Comparison of ENCODE assay signal across 8 mouse cellular contexts in the genomic region with DNA sequence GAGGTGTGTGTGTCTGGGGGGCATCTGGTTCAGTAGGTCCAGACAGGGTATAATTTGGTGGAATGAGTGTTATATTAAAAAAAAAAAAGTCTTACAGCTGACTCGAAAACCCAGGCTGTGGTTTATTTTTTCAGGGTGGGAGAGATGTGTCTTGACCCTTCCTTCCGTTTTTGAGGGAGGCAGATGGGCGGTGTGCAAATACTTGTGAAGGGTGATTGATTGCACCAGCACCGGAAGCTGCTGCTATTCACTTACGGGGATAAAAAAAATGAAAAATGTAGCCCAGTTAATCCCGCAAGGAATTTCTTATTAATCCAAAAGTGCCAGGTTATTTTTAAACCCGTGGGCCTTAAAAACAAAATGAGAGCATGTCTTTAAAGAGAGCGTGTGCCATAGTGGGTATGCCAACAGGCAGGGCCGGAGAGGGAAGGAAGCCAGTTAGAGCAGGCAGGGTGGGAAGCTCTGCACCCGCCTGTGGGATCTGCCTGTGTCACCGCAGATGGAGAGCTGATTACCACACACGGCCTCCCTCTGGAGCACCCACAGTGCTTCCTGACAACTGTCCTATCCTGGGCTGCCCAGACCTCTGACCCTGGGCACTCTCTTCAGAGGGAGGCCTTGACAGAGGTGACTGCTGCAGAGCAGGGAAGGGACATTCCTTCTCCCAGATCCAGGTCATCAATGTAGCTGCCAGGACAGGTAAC. TPM values are rescaled to one million over a fixed set of nuclear protein-coding genes. Genes with fewer than 3 reads are reported as not detected.
DNase-seq lines count a peak whose midpoint lies in the region; ATAC-seq and TF ChIP-seq lines count a peak whose summit lies in the region.

No protein-coding gene starts in this region.

- TF ChIP-seq CTCF in intestine, postnatal 0 days (IDR thresholded peaks at IDR 0.05; ENCODE audit: low read depth): no peak
- no peak for TF ChIP-seq CTCF in bone marrow macrophage, adult 2 months (IDR thresholded peaks at IDR 0.05; ENCODE audit: low read depth, low read length)

- H3K27me3 ChIP-seq in intestine, embryonic 14.5 days (replicated peaks; ENCODE audit: control insufficient read depth, insufficient read depth, low read length): no peaks in the 10 kb centered on the region
- no peaks in the 10 kb centered on the region for H3K27me3 ChIP-seq in intestine, postnatal 0 days (replicated peaks; ENCODE audit: control insufficient read depth, insufficient read depth, low read length)
- H3K27me3 ChIP-seq in neural tube, embryonic 13.5 days: no peaks in the 10 kb centered on the region

- no peak overlapping the region for H3K27ac ChIP-seq in intestine, embryonic 14.5 days (ENCODE audit: low read depth)
- H3K27ac ChIP-seq in intestine, postnatal 0 days (ENCODE audit: low read depth, low read length): no peak overlapping the region
- peak overlapping the region; percentile 65 for H3K27ac ChIP-seq in bone marrow macrophage, adult 2 months (ENCODE audit: insufficient read depth, low read depth, low read length)
- H3K27ac ChIP-seq in neural tube, embryonic 13.5 days (replicated peaks): peak overlapping the region; percentile 49

- no peak for ATAC-seq in intestine, embryonic 14.5 days (replicated peaks; ENCODE audit: low FRiP score, low TSS enrichment, low read depth)
- ATAC-seq in intestine, postnatal 0 days: no peak
- peak; percentile 94 for ATAC-seq in common myeloid progenitor, adult 5-6 weeks (replicated peaks; ENCODE audit: low read depth, poor library complexity, severe bottlenecking)
- peak; percentile 29; the same call in 1 of the 2 replicates for ATAC-seq in neural tube, embryonic 13.5 days (ENCODE audit: low read depth)

- no peak for DNase-seq in intestine, embryonic 14.5 days (ENCODE audit: low spot score)
- DNase-seq in kidney, postnatal 14 days: peak; percentile 45
- no peak for DNase-seq in urinary bladder, postnatal 25 days (ENCODE audit: low spot score)
- no peak for DNase-seq in left cerebral cortex, adult 11 months (ENCODE audit: low spot score)

- H3K9ac ChIP-seq in intestine, embryonic 14.5 days (ENCODE audit: low read length): no peak overlapping the region
- no peak overlapping the region for H3K9ac ChIP-seq in intestine, postnatal 0 days (ENCODE audit: low read depth, low read length)
- no peak overlapping the region for H3K9ac ChIP-seq in neural tube, embryonic 13.5 days

- TF ChIP-seq POLR2A in bone marrow macrophage, adult 2 months (IDR thresholded peaks at IDR 0.05; ENCODE audit: borderline replicate concordance, low read depth, low read length): no peak

- 14% methylated on average over 12 of the region's 12 CpGs for WGBS in intestine, embryonic 14.5 days
- WGBS in intestine, postnatal 0 days: 21% methylated on average over 12 of the region's 12 CpGs
- 29% methylated on average over 12 of the region's 12 CpGs for WGBS in neural tube, embryonic 13.5 days

- H3K4me3 ChIP-seq in intestine, embryonic 14.5 days (ENCODE audit: low read depth, low read length): no peak overlapping the region
- no peak overlapping the region for H3K4me3 ChIP-seq in intestine, postnatal 0 days (ENCODE audit: low read depth, low read length)
- H3K4me3 ChIP-seq in bone marrow macrophage, adult 2 months (ENCODE audit: insufficient read depth, low read length): peak overlapping the region; percentile 50
- H3K4me3 ChIP-seq in neural tube, embryonic 13.5 days: no peak overlapping the region

- no peaks in the 10 kb centered on the region for H3K9me3 ChIP-seq in intestine, embryonic 14.5 days (ENCODE audit: control insufficient read depth, low read length)
- no peaks in the 10 kb centered on the region for H3K9me3 ChIP-seq in intestine, postnatal 0 days (ENCODE audit: control insufficient read depth)
- H3K9me3 ChIP-seq in neural tube, embryonic 13.5 days: no peaks in the 10 kb centered on the region

- H3K4me2 ChIP-seq in intestine, embryonic 14.5 days (ENCODE audit: low read length): peak overlapping the region; percentile 20
- no peak overlapping the region for H3K4me2 ChIP-seq in intestine, postnatal 0 days (replicated peaks; ENCODE audit: low read depth)
- H3K4me2 ChIP-seq in neural tube, embryonic 13.5 days: no peak overlapping the region; the same call in 1 of the 2 replicates

- no peaks in the 10 kb centered on the region for H3K36me3 ChIP-seq in intestine, embryonic 14.5 days (ENCODE audit: control insufficient read depth, insufficient read depth, low read length)
- no peaks in the 10 kb centered on the region for H3K36me3 ChIP-seq in intestine, postnatal 0 days (ENCODE audit: control insufficient read depth, insufficient read depth)
- H3K36me3 ChIP-seq in neural tube, embryonic 13.5 days: no peaks in the 10 kb centered on the region

- peaks cover 12% of the 10 kb centered on the region for H3K4me1 ChIP-seq in intestine, embryonic 14.5 days (replicated peaks; ENCODE audit: control insufficient read depth, insufficient read depth, low read length)
- no peaks in the 10 kb centered on the region for H3K4me1 ChIP-seq in intestine, postnatal 0 days (replicated peaks; ENCODE audit: control insufficient read depth, insufficient read depth, low read length)
- peaks cover 20% of the 10 kb centered on the region for H3K4me1 ChIP-seq in bone marrow macrophage, adult 2 months (ENCODE audit: control insufficient read depth, insufficient read depth, low read length)
- peaks cover 55% of the 10 kb centered on the region for H3K4me1 ChIP-seq in neural tube, embryonic 13.5 days (replicated peaks)

RNA-seq across cellular contexts. Expression of a gene that starts 11.3 kb away (rescaled TPM):
- 20.9 and 24.2 TPM in 2 replicates for polyA plus RNA-seq in intestine, embryonic 14.5 days (2014; fragmentation: Nextera tagmentation; extraction: Ambion mirVana)
- polyA plus RNA-seq in intestine, postnatal 0 days (2015; fragmentation: Nextera tagmentation; extraction: Ambion mirVana): 6.4 and 7.4 TPM in 2 replicates
- polyA plus RNA-seq in bone marrow macrophage, adult 2 months (2012; ENCODE audit: insufficient read depth, insufficient read length, missing spikeins): 11.2 TPM in 2 replicates
- total RNA-seq in common myeloid progenitor, adult 5-6 weeks (2017): 18.0 and 25.5 TPM in 2 replicates
- 101 and 102 TPM in 2 replicates for polyA plus RNA-seq in neural tube, embryonic 13.5 days (2015; fragmentation: Nextera tagmentation; extraction: Ambion mirVana)

Comparison
In these comparisons a context has a peak if more than half of its experiments do, and no peak if none do; other contexts are left out.
1. ATAC-seq: peak in common myeloid progenitor, adult 5-6 weeks (single experiment) and neural tube, embryonic 13.5 days (single experiment); none in intestine, embryonic 14.5 days (single experiment) and intestine, postnatal 0 days (single experiment).
2. H3K27ac ChIP-seq: peak in bone marrow macrophage, adult 2 months (single experiment) and neural tube, embryonic 13.5 days (single experiment); none in intestine, embryonic 14.5 days (single experiment) and intestine, postnatal 0 days (single experiment).